In genomic region chr10:15013919-15014318, GRCm38 (mm10) we compare ENCODE assay signal across 20 mouse cellular contexts.
DNase-seq lines count a peak whose midpoint lies in the region; ATAC-seq and TF ChIP-seq lines count a peak whose summit lies in the region.
"Had no signal": no experiment of that assay in that cellular context is flagged by ENCODE, and none has a peak within 500 bp of the region (broad histone marks: within the 10 kb centered on the region; RNA-seq: fewer than 3 reads in every experiment).

No protein-coding gene starts in this region.

- no peaks in the 10 kb centered on the region for H3K9me3 ChIP-seq in lung, embryonic 15.5 days
- no peaks in the 10 kb centered on the region for H3K9me3 ChIP-seq in lung, postnatal 0 days (ENCODE audit: low read length)
- H3K9me3 ChIP-seq: embryonic facial prominence, embryonic 10.5 days; embryonic facial prominence, embryonic 12.5 days; forebrain, embryonic 13.5 days; forebrain, embryonic 15.5 days had no signal

- H3K27me3 ChIP-seq in lung, embryonic 15.5 days: no peaks in the 10 kb centered on the region
- H3K27me3 ChIP-seq in lung, postnatal 0 days (replicated peaks; ENCODE audit: insufficient read depth, low read length): no peaks in the 10 kb centered on the region
- H3K27me3 ChIP-seq: embryonic facial prominence, embryonic 12.5 days; forebrain, embryonic 13.5 days; forebrain, embryonic 15.5 days had no signal

- ATAC-seq in lung, embryonic 15.5 days (ENCODE audit: borderline replicate concordance, extremely low read depth, low FRiP score, low TSS enrichment): peak; percentile 84; the same call in 1 of the 2 replicates
- peak; percentile 82 for ATAC-seq in lung, postnatal 0 days
- ATAC-seq: forebrain, embryonic 13.5 days; forebrain, embryonic 15.5 days had no signal

- peak; percentile 61 for TF ChIP-seq EP300 in lung, postnatal 0 days (IDR thresholded peaks at IDR 0.05)

- H3K4me3 ChIP-seq in lung, embryonic 15.5 days: no peak overlapping the region
- H3K4me3 ChIP-seq in lung, postnatal 0 days (ENCODE audit: low read depth, low read length): no peak overlapping the region
- H3K4me3 ChIP-seq: embryonic facial prominence, embryonic 10.5 days; embryonic facial prominence, embryonic 12.5 days; forebrain, embryonic 13.5 days; forebrain, embryonic 15.5 days had no signal

- H3K4me2 ChIP-seq in lung, embryonic 15.5 days: no peak overlapping the region
- H3K4me2 ChIP-seq in lung, postnatal 0 days (replicated peaks; ENCODE audit: low read depth, low read length): no peak overlapping the region
- H3K4me2 ChIP-seq: embryonic facial prominence, embryonic 12.5 days; forebrain, embryonic 13.5 days; forebrain, embryonic 15.5 days had no signal

- 39% methylated on average over 4 of the region's 4 CpGs for WGBS in lung, embryonic 15.5 days
- WGBS in lung, postnatal 0 days: 52% methylated on average over 4 of the region's 4 CpGs

- no peaks in the 10 kb centered on the region for H3K36me3 ChIP-seq in lung, embryonic 15.5 days
- no peaks in the 10 kb centered on the region for H3K36me3 ChIP-seq in lung, postnatal 0 days (ENCODE audit: insufficient read depth, low read length)
- H3K36me3 ChIP-seq: embryonic facial prominence, embryonic 10.5 days; embryonic facial prominence, embryonic 12.5 days; forebrain, embryonic 15.5 days had no signal

- DNase-seq in lung, postnatal 4 days: no peak
- peak; percentile 73 for DNase-seq in lung, postnatal 0 days (ENCODE audit: low spot score)
- no peak for DNase-seq in lung, postnatal 14 days
- DNase-seq in lung, postnatal 10 days: peak; percentile 16
- DNase-seq in lung, postnatal 36 days: peak; percentile 16
- DNase-seq in right cerebral cortex, adult 18-20 months: no peak
- DNase-seq in spleen, postnatal 14 days (ENCODE audit: low spot score in 2 of 2): no peak
- DNase-seq: adrenal gland, adult 8-10 months; adrenal gland, postnatal 14 days; adrenal gland, postnatal 36 days; cerebellum, adult 11-12 months; cerebellum, adult 2 months; cerebellum, adult 9-10 months; cerebellum, postnatal 10 days; cerebellum, postnatal 25 days had no signal

- no peak overlapping the region for H3K9ac ChIP-seq in lung, embryonic 15.5 days
- H3K9ac ChIP-seq in lung, postnatal 0 days (replicated peaks; ENCODE audit: low read depth): no peak overlapping the region
- H3K9ac ChIP-seq: embryonic facial prominence, embryonic 12.5 days; forebrain, embryonic 13.5 days; forebrain, embryonic 15.5 days had no signal

- no peaks in the 10 kb centered on the region; the same call in 1 of the 2 replicates for H3K4me1 ChIP-seq in lung, embryonic 15.5 days
- no peaks in the 10 kb centered on the region for H3K4me1 ChIP-seq in lung, postnatal 0 days (ENCODE audit: insufficient read depth, low read depth, low read length)
- H3K4me1 ChIP-seq: embryonic facial prominence, embryonic 10.5 days; embryonic facial prominence, embryonic 12.5 days; forebrain, embryonic 13.5 days; forebrain, embryonic 15.5 days had no signal

- H3K27ac ChIP-seq in lung, embryonic 15.5 days: no peak overlapping the region
- H3K27ac ChIP-seq in lung, postnatal 0 days (ENCODE audit: low read length): no peak overlapping the region
- H3K27ac ChIP-seq: embryonic facial prominence, embryonic 10.5 days; embryonic facial prominence, embryonic 12.5 days; forebrain, embryonic 13.5 days; forebrain, embryonic 15.5 days had no signal

- TF ChIP-seq CTCF in lung, postnatal 0 days (IDR thresholded peaks at IDR 0.05): no peak

Comparison
In these comparisons a context has a peak if more than half of its experiments do, and no peak if none do; other contexts are left out.
1. DNase-seq: peak in lung, postnatal 0 days (single experiment), lung, postnatal 10 days (single experiment) and lung, postnatal 36 days (single experiment); none in lung, postnatal 4 days (0 of 2), lung, postnatal 14 days (single experiment), right cerebral cortex, adult 18-20 months (single experiment) and spleen, postnatal 14 days (0 of 2).